Mouse (Mus musculus): ENCODE results near the gene Misp.
A peak's percentile ranks its signal among the peaks of the same experiment; 100 is the strongest.

Misp gene

DNA sequence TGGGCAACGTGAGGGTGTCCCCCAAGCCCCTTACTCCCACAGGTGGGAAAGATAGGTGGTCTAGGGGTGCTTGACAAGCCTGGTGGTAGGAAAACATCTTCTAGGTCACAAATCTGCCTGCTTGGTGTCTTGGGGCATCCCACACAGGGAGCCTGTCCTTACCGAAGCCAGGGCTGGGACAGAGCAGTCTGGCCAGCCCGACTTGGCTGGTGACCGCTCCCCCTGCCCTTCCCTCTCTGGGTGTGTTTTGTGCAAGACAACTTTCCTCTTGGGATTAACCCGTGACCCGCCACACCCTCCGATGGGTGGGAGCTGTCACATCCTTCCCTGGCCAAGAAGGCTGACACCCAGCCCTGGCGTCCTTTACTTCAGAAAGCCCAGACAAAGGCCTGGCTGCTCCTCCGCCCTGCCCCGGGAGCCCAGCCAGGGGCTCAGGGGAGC lies 26.3 kb upstream of the Misp start:
- DNase-seq (ENCODE audit: low spot score): no peak

- no peak for DNase-seq (ENCODE audit: low spot score)
Measured at GRCm38 (mm10) chr10:79795905-79796304, 24.9 kb upstream of the Misp start.

GRCm38 (mm10) chr10:79797326-79797725 lies 23.5 kb upstream of the Misp start:
- DNase-seq (ENCODE audit: low spot score): no peak

DNA sequence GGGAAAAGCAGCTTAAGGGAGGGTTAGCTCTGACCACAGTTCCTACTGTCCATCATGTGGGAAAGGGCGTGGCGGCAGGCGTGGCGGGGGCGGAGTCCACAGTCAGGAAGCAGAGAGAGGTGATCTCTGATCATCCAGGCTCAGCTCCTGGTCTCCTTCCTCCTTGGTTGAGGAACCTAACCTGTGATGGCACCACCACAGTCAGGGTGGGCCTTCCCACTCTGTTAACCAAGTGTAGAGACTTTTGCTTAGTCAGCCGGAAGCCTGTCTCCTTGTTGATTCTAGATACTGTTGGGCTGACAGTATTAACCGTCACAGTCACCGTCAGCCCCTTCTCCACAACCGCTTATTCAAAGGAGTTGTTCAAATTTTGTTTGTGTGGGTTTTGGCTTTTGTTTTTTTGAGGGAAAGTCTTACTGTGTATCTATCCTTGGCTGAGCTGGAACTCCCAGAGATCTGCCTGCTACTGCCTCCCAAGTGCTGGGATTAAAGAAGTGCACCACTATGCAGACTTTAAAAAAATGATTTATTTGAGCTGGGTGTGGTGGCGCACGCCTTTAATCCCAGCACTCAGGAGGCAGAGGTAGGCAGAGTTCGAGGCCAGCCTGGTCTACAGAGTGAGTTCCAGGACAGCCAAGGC lies 22.4 kb upstream of the Misp start:
- no peak for DNase-seq (ENCODE audit: low spot score)

GRCm38 (mm10) chr10:79800508-79800907 lies 20.3 kb upstream of the Misp start:
- DNase-seq (ENCODE audit: low spot score): no peak

DNA sequence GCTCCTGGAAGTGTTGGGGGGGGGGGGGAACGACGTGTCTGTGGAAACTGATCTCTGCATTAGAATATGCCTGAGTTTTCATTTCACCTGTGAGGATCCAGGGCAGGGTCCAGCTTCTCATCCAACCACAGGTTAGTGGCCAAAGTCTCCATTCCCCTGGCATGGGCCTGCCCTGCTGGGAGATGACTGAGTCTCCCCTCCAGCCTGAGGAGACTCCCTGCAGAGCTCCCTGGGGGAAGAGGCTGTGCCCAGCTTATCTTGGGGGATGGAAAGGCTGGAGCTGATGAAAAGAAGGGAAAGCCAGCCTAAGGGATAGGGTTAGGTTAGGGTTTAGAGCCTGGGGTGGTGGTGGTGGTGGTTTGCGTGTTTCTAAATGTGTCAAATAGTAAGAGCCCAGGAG lies 19.0 kb upstream of the Misp start:
- DNase-seq (ENCODE audit: low spot score): no peak

GRCm38 (mm10) chr10:79802331-79802971 lies 18.3 kb upstream of the Misp start:
- no peak for DNase-seq (ENCODE audit: low spot score)

GRCm38 (mm10) chr10:79803716-79804323 lies 17.0 kb upstream of the Misp start:
- peak; percentile 74 for DNase-seq (ENCODE audit: low spot score)

GRCm38 (mm10) chr10:79805636-79806035 lies 15.2 kb upstream of the Misp start:
- DNase-seq (ENCODE audit: low spot score): no peak

- DNase-seq (ENCODE audit: low spot score): no peak
Measured at GRCm38 (mm10) chr10:79806331-79806730, 14.5 kb upstream of the Misp start.

DNA sequence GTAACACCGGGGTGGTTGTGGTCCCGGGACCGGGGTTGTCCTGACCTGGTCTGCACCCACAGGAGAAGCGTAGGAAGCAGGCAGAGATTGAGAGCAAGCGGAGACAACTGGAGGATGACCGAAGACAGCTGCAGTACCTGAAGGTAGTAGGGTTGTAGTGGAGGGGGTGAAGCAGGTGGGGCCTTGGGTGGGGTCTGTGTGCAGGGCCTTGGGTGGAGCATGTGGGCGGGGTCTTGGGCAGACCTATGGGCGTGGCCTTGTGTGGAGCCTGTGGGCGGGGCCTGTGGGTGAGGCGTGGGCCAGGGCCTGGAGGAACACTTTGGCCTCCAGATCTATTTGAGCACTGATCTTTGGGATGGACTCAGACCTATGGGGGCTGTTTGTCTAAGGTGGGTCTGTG lies 13.8 kb upstream of the Misp start:
- no peak for DNase-seq (ENCODE audit: low spot score)

DNA sequence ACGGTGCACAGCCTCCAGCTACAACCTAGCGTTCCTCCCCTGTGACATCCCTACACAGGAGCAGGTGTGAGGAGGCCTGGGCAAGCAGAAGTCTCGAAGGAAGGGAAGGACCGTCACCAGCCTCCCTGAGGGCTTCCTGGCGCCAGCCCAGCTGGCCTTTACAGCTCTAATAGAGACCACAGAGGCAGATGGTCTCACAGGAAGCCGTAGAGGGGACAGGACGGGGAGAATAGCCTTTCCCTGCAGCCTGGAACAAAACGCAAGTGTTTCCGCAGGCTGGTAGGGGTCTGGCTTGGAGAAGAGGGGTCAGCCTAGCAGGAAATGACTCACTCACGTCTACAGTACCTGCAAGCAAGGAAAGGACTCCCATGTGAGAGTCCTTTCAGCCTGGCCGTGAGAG lies 13.0 kb upstream of the Misp start:
- no peak for DNase-seq (ENCODE audit: low spot score)

DNA sequence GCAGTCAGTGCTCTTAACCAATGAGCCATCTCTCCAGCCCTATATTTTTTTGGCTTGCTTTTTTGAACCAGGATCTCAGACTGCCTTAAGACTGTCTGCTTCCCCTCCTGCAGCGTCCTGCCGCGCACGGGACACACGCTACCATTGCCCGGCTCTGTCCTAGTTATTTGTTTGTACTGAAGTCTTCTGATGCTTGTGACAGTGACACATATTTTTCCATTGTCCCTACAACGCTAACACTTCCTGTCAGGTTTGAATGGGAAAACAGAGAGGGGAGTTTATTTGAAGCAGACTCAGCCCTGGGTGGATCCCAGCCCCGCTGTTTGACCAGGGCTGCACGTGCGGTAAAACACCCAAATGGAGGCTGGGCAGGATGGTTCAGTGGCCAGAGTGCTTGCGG lies 12.1 kb upstream of the Misp start:
- no peak for DNase-seq (ENCODE audit: low spot score)

GRCm38 (mm10) chr10:79811736-79812637 lies 8.8 kb upstream of the Misp start:
- peak; percentile 78 for DNase-seq (ENCODE audit: low spot score)

DNA sequence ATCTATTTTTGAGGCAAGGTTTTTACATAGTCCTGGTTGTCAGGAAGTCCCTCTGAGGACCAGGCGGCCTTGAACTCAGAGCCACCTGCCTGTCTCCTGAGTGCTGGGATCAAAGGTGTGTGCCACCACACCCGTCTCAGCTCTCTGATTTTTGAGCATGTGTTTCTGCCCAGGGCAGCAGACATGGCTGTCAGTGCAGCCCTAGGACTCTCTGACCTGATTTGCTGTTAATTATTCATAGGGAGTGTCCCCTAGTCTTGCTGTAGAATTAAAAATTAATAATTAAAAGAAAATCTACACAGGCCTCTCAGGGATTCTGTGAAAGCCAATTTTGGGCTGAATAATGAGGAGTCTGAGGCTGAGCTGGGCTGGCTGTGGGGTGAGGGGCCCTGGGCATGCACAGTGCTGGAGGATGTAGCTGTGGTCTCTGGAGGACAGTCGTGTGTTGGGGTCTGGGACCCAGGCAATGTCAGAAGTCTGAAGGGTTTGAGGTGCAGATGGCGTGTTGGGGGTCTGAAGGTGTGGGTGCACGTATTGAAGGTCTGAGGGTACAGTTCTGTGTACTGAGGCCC lies 6.4 kb upstream of the Misp start:
- DNase-seq (ENCODE audit: low spot score): no peak

DNA sequence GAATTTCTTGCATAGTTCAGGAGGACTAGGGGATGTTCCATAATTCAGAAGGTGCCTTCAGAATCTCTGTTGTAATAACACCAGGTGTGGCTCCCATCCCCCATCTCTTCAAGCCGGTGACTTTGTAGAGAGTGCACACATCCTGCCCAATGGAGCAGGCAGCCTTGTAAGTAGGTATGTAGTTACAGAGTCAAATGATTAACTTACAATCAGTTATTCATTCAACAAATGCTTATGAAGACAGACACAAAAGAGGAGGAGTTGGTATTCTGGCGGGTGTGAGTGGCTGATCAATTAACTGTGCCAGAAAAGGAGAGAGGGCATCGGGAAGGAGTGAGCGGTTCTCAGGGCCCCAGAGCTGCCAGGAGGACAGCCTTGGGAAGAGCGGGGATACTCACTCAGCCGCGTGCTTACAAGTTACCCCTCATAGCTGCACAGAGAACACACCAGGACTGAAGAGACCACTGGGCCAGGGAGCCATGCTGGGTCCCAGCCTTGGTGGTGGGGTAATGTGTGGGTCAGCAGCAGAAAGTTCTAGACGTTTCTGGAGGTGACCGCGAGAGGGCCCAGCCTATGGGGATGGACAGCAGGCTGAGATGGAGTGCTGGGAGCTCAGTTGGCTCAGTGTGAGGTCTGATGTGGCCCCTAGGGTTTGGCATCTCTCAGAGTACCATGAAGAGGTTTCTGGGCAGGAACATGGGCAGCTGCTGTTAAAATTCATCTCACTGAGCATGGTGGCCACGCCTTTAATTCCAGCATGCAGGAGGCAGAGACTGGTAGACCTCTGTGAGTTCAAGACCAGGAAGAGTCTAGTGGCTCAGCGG lies 4.9 kb upstream of the Misp start:
- DNase-seq (ENCODE audit: low spot score): no peak

GRCm38 (mm10) chr10:79817111-79817510 lies 3.7 kb upstream of the Misp start:
- DNase-seq (ENCODE audit: low spot score): no peak

- DNase-seq (ENCODE audit: low spot score): no peak
Measured at GRCm38 (mm10) chr10:79818225-79818624, 2.6 kb upstream of the Misp start.

DNA sequence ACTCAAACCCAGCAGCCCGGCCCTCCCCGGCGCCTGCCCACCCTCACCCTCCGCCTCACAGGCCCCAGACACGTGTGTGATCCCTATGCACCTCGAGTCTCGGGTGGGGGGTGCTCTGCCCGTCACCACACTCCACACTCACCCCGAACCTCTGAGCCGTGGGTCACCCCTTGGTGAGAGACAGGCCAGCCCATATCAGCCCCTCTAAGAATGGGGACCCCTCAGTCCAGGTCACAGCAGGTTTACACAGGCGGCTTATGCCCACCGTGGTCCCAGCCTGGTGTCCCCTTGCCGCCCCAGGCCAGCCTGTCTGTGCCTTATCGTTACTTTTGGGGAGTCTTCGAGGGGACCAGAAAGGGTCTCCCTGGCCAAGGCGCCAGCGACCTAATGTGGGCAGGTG lies 1.2 kb upstream of the Misp start:
- DNase-seq (ENCODE audit: low spot score): no peak

GRCm38 (mm10) chr10:79820277-79820676 lies 512 bp upstream of the Misp start:
- no peak for DNase-seq (ENCODE audit: low spot score)

- DNase-seq (ENCODE audit: low spot score): no peak
Measured at GRCm38 (mm10) chr10:79821731-79822130, 942 bp downstream of the Misp start.
